Mouse (Mus musculus): Measurements from ENCODE around the gene Ube2e1.
"Not testable (repeated sequence)": the region's sequence is repeated elsewhere in the genome, so short reads cannot be mapped to it uniquely, and the experiment has no call there.

Gene Ube2e1

GRCm38 (mm10) chr14:18317457-18318411 is 13.9 kb downstream of the Ube2e1 start:
- no peak for DNase-seq

GRCm38 (mm10) chr14:18304165-18304564 is 27.5 kb downstream of the Ube2e1 start:
- DNase-seq, result no peak

- DNase-seq, result no peak
These were observed 28.4 kb downstream of the Ube2e1 start for GRCm38 (mm10) chr14:18303262-18303661.

GRCm38 (mm10) chr14:18302750-18303149 is 28.9 kb downstream of the Ube2e1 start:
- DNase-seq, result no peak

GRCm38 (mm10) chr14:18301591-18301990 is 30.1 kb downstream of the Ube2e1 start:
- DNase-seq, result no peak

DNA sequence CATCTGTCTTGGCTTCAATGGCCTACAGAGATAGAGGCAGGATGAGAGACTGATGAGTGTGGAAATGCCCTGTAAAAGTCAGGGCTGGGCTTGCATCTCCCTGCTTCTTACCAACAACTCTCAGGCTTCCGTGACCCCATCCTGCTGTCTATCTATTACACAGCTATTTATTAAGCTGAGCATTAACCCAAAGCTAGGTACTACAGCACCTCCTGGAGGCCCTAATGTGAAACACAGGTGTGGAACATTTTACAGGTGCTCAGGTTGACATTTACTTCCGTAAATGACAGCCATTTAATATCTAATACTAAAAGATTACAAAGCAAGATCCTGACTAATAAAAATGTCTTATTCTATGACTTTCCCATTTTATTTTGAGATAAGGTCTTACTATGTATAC is 31.0 kb downstream of the Ube2e1 start:
- no peak for DNase-seq

DNA sequence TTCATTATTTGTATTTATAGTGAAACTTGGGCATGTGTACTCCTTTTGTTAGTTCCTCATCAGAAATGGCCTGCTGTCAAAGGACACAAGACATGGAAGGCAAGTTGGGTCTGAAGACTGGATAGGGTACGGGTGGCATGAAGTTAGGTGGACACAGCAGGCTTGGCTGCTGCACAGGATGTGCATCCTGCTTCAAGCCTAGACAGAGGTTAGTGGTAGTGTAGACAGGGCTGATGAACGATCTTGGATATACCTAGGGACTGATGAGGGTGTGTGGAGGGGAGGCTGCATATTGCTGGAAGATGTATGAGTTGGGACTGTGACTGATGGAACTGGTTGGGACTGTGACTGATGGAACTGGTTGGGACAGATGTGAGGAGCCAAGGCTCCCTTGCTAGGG is 32.8 kb downstream of the Ube2e1 start:
- no peak for DNase-seq

DNA sequence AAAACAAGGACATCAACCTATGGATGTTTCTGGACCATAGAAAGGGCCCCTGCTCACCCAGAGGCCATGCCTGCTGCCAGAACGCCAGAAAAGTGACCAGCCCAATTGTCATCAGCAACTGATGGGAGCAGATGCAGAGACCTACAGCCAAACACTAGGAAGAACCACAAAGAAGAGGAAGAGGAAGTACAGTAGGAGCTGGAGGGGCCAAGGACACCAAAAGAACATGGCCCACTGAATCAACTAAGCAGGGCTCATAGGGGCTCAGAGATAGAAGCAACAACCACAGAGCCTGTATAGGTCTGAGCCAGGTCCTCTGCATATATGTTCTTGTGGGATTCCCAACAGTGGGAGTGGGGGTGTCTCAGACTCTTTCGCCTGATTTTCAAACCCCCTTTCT is 34.2 kb downstream of the Ube2e1 start:
- DNase-seq, result no peak

DNA sequence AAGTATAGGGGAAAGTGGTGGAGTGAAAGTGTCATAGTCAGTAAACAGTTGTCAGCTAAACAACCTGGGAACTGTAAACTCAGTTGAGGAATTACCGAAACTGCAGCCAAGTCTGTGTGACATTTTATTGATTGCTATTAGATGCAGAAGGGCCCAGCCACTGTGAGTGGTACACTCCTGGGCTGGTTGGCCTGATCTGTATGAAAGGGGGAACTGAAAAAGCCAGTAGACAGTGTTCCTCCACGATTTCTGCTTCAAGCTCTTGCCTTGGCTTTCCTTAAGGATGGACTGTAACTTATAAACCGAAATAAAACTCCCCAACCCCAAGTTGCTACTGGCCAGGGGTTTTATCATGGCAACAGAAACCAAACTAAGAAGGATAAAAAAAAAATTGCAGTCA is 39.1 kb downstream of the Ube2e1 start:
- no peak for DNase-seq

- DNase-seq, result no peak
These were observed 39.5 kb downstream of the Ube2e1 start for GRCm38 (mm10) chr14:18292111-18292510.

- DNase-seq, result no peak
These were observed 44.3 kb downstream of the Ube2e1 start for GRCm38 (mm10) chr14:18287391-18287790.

- no peak for DNase-seq
These were observed 45.2 kb downstream of the Ube2e1 start for GRCm38 (mm10) chr14:18286441-18286840.

DNA sequence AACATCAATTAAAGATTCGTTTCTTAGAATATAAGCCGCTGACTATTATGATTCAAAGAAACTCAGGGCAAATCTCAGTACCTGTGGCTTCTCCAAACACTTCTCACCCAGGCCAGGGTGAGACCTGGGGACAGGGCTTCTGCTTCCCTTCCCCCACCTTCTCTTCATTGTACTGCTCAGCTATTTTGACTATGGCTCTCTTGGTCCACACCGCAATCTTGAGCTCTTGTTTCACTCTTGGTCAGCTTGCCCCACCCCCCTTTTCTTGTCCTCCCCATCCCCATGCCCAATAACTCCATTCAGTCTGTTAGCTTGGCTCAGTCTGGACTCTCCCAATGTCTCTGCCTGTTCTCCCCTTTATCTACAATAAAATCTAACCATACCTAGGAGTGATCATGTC is 46.2 kb downstream of the Ube2e1 start:
- no peak for DNase-seq

GRCm38 (mm10) chr14:18284581-18284980 is 47.1 kb downstream of the Ube2e1 start:
- no peak for DNase-seq

- DNase-seq, result no peak
These were observed 51.3 kb downstream of the Ube2e1 start for GRCm38 (mm10) chr14:18280375-18280774.

- no peak for DNase-seq
These were observed 57.1 kb downstream of the Ube2e1 start for GRCm38 (mm10) chr14:18274526-18274925.

DNA sequence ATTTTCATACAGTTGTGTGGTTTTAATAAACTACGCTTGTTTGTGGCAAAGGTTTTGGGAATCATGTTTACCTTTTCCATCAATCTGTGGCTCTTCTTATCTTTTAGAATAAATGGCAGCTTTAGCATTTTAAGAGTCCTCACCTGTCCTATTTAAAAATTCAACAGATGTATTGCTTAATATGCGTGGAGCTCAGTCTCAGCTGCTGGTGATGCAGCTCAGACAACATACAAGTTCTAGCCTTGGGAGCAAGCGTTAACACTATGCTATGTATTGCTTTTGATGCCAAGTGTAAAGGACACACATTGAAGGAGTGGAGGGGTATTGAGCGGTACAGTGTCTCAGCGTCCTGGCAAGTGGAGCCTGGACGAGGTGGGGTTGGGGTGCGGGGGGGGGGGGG is 60.0 kb downstream of the Ube2e1 start:
- DNase-seq, result peak; percentile 9

GRCm38 (mm10) chr14:18270529-18271441 is 60.9 kb downstream of the Ube2e1 start, which contains the start of the genes Nkiras1 and Rpl15:
Gene Nkiras1 (plus strand): TSS chr14:18271136.
Gene Rpl15 (minus strand): TSS chr14:18271391.
- DNase-seq, result peak; percentile 99

- DNase-seq, result not testable (repeated sequence)
These were observed 61.6 kb downstream of the Ube2e1 start for GRCm38 (mm10) chr14:18269947-18270528.

GRCm38 (mm10) chr14:18263427-18263826 is 68.2 kb downstream of the Ube2e1 start:
- no peak for DNase-seq

- no peak for DNase-seq
These were observed 70.5 kb downstream of the Ube2e1 start for GRCm38 (mm10) chr14:18261203-18261602.

DNA sequence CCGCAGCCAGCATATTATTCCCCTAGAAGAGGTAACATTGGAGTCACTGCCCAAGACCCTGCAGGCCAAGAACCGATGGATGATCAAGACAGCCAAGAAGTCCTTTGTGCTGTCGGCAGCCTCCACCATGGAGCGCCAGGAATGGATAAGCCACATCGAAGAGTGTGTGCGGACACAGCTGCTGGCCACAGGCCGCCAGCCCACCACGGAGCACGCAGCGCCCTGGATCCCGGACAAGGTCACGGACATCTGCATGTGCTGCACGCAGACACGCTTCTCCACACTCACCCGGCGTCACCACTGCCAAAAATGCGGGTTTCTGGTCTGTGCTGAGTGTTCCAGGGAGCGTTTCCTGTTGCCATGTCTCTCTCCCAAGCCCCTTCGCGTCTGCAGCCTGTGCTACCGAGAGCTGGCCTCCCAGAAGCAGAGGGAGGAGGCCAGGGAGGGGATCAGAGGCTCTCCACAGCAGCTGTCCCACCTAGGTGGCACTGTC is 89.0 kb downstream of the Ube2e1 start:
- no peak for DNase-seq

GRCm38 (mm10) chr14:18241786-18242185 is 89.9 kb downstream of the Ube2e1 start:
- DNase-seq, result no peak
